Mouse (Mus musculus): Measurements from ENCODE around the gene Mymk. TPM values are rescaled to one million over a fixed set of nuclear protein-coding genes. Genes with fewer than 3 reads are reported as not detected.

Gene Mymk
- total RNA-seq, 2 experiments from 2014 or later, result 0.42 TPM; not detected in 1

Other genes with a start within 250 kb of the Mymk start
- gene Abo, start 207.2 kb downstream of the Mymk start, total RNA-seq (2021), result not detected
- 10 to 100 TPM; 32.3 to 33.8 TPM for gene Surf6, start 169.3 kb downstream of the Mymk start, total RNA-seq (2021)
- 10 to 100 TPM; 52.3 to 56.2 TPM for gene Med22, start 161.5 kb downstream of the Mymk start, total RNA-seq (2021)
- gene Rpl7a, start 161.4 kb downstream of the Mymk start, total RNA-seq (2021), result 100 to 1,000 TPM; 422 to 425 TPM
- 10 to 100 TPM; 34.8 to 35.1 TPM for gene Surf2, start 155.8 kb downstream of the Mymk start, total RNA-seq (2021)
- 10 to 100 TPM; 69.5 to 72.4 TPM for gene Surf1, start 155.6 kb downstream of the Mymk start, total RNA-seq (2021)
- gene Surf4, start 138.3 kb downstream of the Mymk start, total RNA-seq (2021), result 10 to 100 TPM; 61.0 to 67.1 TPM
- under 1 TPM in 1 of 2 experiments, not detected in 1; 0.18 TPM for gene Stkld1, start 138.1 kb downstream of the Mymk start, total RNA-seq (2021)
- 10 to 100 TPM; 50.9 to 61.6 TPM for gene Rexo4, start 107.8 kb downstream of the Mymk start, total RNA-seq (2021)
- gene Adamts13, start 98.8 kb downstream of the Mymk start, total RNA-seq (2021), result not detected
- 10 to 100 TPM; 73.1 to 80.5 TPM for gene Cacfd1, start 62.3 kb downstream of the Mymk start, total RNA-seq (2021)
- 10 to 100 TPM; 23.3 to 27.5 TPM for gene Slc2a6, start 44.2 kb downstream of the Mymk start, total RNA-seq (2021)
- 10 to 100 TPM; 23.8 to 25.1 TPM for gene Adamtsl2, start 7.2 kb upstream of the Mymk start, total RNA-seq (2021)
- gene Fam163b, start 70.3 kb upstream of the Mymk start, total RNA-seq (2021), result 10 to 100 TPM; 55.8 to 61.9 TPM
- gene Dbh, start 93.1 kb upstream of the Mymk start, total RNA-seq (2021), result under 1 TPM; 0.30 to 0.58 TPM
- gene Sardh, start 176.2 kb upstream of the Mymk start, total RNA-seq (2021), result 1 to 10 TPM; 5.2 to 7.3 TPM